42 mouse cellular contexts compared by ENCODE assay signal in the genomic region with DNA sequence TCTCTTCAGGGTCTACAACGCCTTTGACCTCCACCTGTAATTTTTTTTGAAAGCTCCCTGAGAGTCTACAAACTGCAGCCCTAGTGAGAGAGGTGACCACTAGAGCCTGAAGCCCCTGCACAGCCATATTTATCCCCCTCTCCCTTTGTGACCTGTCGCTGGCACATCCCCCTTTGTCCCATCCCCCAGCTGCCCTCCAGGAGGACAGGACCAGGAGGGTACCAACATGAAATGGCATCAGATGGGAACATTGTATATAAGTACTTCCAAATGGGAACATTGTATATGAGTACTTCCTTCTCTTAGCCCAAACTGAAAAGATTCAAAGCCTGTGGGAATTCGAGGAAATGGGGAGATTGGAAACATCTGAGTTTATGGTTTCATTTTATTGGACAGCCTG. TPM values are rescaled to one million over a fixed set of nuclear protein-coding genes. Genes with fewer than 3 reads are reported as not detected.
"Had no signal": no experiment of that assay in that cellular context is flagged by ENCODE, and none has a peak within 500 bp of the region (broad histone marks: within the 10 kb centered on the region; RNA-seq: fewer than 3 reads in every experiment).

A gene (minus strand): TSS at position 101 of the 400 bp plus-strand sequence.

- H3K9ac ChIP-seq: limb, embryonic 12.5 days; limb, embryonic 13.5 days; limb, embryonic 15.5 days; liver, embryonic 12.5 days; liver, embryonic 13.5 days; liver, embryonic 14.5 days; liver, embryonic 15.5 days; liver, postnatal 0 days; lung, embryonic 14.5 days; lung, embryonic 15.5 days; midbrain, embryonic 12.5 days; midbrain, embryonic 13.5 days; midbrain, embryonic 15.5 days had no signal

- H3K4me3 ChIP-seq: left cerebral cortex, adult 2 months; limb, embryonic 10.5 days; limb, embryonic 12.5 days; limb, embryonic 13.5 days; limb, embryonic 15.5 days; liver, embryonic 12.5 days; liver, embryonic 13.5 days; liver, embryonic 15.5 days; lung, embryonic 15.5 days; megakaryocyte, embryonic 14.5 days; midbrain, embryonic 10.5 days; midbrain, embryonic 12.5 days; midbrain, embryonic 13.5 days; midbrain, embryonic 15.5 days; myocyte had no signal

- H3K4me2 ChIP-seq: limb, embryonic 12.5 days; limb, embryonic 13.5 days; limb, embryonic 15.5 days; liver, embryonic 11.5 days; liver, embryonic 12.5 days; liver, embryonic 13.5 days; liver, embryonic 15.5 days; lung, embryonic 14.5 days; lung, embryonic 15.5 days; midbrain, embryonic 11.5 days; midbrain, embryonic 12.5 days; midbrain, embryonic 13.5 days; midbrain, embryonic 15.5 days had no signal

- H3K27me3 ChIP-seq: limb, embryonic 12.5 days; limb, embryonic 13.5 days; limb, embryonic 15.5 days; liver, embryonic 12.5 days; liver, embryonic 13.5 days; liver, embryonic 15.5 days; lung, embryonic 15.5 days; midbrain, embryonic 12.5 days; midbrain, embryonic 13.5 days; midbrain, embryonic 15.5 days had no signal

- H3K36me3 ChIP-seq: limb, embryonic 10.5 days; limb, embryonic 12.5 days; limb, embryonic 13.5 days; limb, embryonic 15.5 days; liver, embryonic 12.5 days; liver, embryonic 13.5 days; liver, embryonic 15.5 days; lung, embryonic 15.5 days; midbrain, embryonic 10.5 days; midbrain, embryonic 12.5 days; midbrain, embryonic 13.5 days; midbrain, embryonic 15.5 days had no signal

- DNase-seq: left cerebral cortex, postnatal 4 days; liver, embryonic 13.5 days; liver, postnatal 0 days; lung, adult 18-20 months; lung, adult 2 months; lung, embryonic 14.5 days; lung, postnatal 10 days; lung, postnatal 14 days; lung, postnatal 36 days; lung, postnatal 4 days; midbrain, embryonic 14.5 days had no signal

- H3K4me1 ChIP-seq: limb, embryonic 12.5 days; limb, embryonic 13.5 days; limb, embryonic 15.5 days; liver, embryonic 12.5 days; liver, embryonic 13.5 days; liver, embryonic 15.5 days; lung, embryonic 15.5 days; midbrain, embryonic 10.5 days; midbrain, embryonic 12.5 days had no signal

- ATAC-seq: liver, embryonic 12.5 days; liver, postnatal 0 days; lung, postnatal 0 days; midbrain, embryonic 13.5 days; midbrain, embryonic 15.5 days; midbrain, embryonic 16.5 days had no signal

- H3K9me3 ChIP-seq: limb, embryonic 10.5 days; limb, embryonic 13.5 days; liver, embryonic 12.5 days; liver, embryonic 15.5 days; lung, embryonic 15.5 days; midbrain, embryonic 12.5 days; midbrain, embryonic 13.5 days; midbrain, embryonic 15.5 days had no signal

- H3K27ac ChIP-seq: left cerebral cortex, adult 2 months; limb, embryonic 10.5 days; limb, embryonic 12.5 days; limb, embryonic 13.5 days; limb, embryonic 15.5 days; liver, embryonic 12.5 days; liver, embryonic 13.5 days; liver, embryonic 14.5 days; liver, embryonic 15.5 days; lung, embryonic 15.5 days; macrophage; midbrain, embryonic 10.5 days; midbrain, embryonic 12.5 days; midbrain, embryonic 13.5 days; midbrain, embryonic 15.5 days had no signal

RNA-seq across cellular contexts. Expression of the gene that starts here (rescaled TPM):
- total RNA-seq: left cerebral cortex, adult 2 months; left cerebral cortex, adult 8-10 months; left cerebral cortex, postnatal 10 days; left cerebral cortex, postnatal 14 days; left cerebral cortex, postnatal 25 days; left cerebral cortex, postnatal 36 days; left cerebral cortex, postnatal 4 days; liver, adult 2 months; midbrain, postnatal 0 days had no signal
- polyA plus RNA-seq: limb, embryonic 10.5 days; limb, embryonic 11.5 days; limb, embryonic 12.5 days; limb, embryonic 13.5 days; limb, embryonic 14.5 days; limb, embryonic 15.5 days; liver, adult 2 months; liver, embryonic 11.5 days; liver, embryonic 12.5 days; liver, embryonic 13.5 days; liver, embryonic 14.5 days; liver, embryonic 15.5 days; liver, embryonic 16.5 days; liver, postnatal 0 days; lung, adult 2 months; lung, embryonic 14.5 days; lung, embryonic 15.5 days; lung, embryonic 16.5 days; lung, postnatal 0 days; macrophage; midbrain, embryonic 10.5 days; midbrain, embryonic 11.5 days; midbrain, embryonic 12.5 days; midbrain, embryonic 13.5 days; midbrain, embryonic 14.5 days; midbrain, embryonic 15.5 days; midbrain, embryonic 16.5 days; midbrain, postnatal 0 days; myocyte had no signal
